ENCODE assay signal across 1 mouse cellular context in genomic region chr6:49318966-49319594, GRCm38 (mm10).
A peak's percentile ranks its signal among the peaks of the same experiment; 100 is the strongest.
TF ChIP-seq lines count a peak whose summit lies in the region.

Gene Ccdc126 (plus strand): TSS chr6:49319274.

TF ChIP-seq in MEL, 35 proteins besides CTCF, POLR2A, EP300 and RAD21 (continued from another document):
- TF ChIP-seq UBTF (IDR thresholded peaks at IDR 0.05; ENCODE audit: borderline replicate concordance, insufficient read depth, low read depth, low read length) (0 out of 2 replicates have a peak, but pooled peaks have one; percentile 68), TBP (IDR thresholded peaks at IDR 0.05; ENCODE audit: low read depth, low read length) (peak; percentile 45; the same call in 1 of the 2 replicates), ZC3H11A (IDR thresholded peaks at IDR 0.05; ENCODE audit: low read depth, low read length) (peak; percentile 20; the same call in 1 of the 2 replicates), NELFE (IDR thresholded peaks at IDR 0.05; ENCODE audit: low read depth, low read length) (peak; percentile 45)
